ENCODE assay signal across 15 mouse cellular contexts in genomic region chr7:75872697-75873096, GRCm38 (mm10).
"Had no signal": no experiment of that assay in that cellular context is flagged by ENCODE, and none has a peak within 500 bp of the region (broad histone marks: within the 10 kb centered on the region; RNA-seq: fewer than 3 reads in every experiment).

No protein-coding gene starts in this region.

- DNase-seq: kidney, adult 8-10 months; layer of hippocampus, adult 9-11 months; layer of hippocampus, postnatal 36 days; lung, postnatal 14 days; retina, postnatal 1 day; right cerebral cortex, postnatal 4 days; spleen, adult 18-20 months; thymus, postnatal 36 days had no signal

- H3K4me3 ChIP-seq: lung, embryonic 15.5 days; midbrain, embryonic 12.5 days; myocyte had no signal

- H3K4me2 ChIP-seq: lung, embryonic 15.5 days; midbrain, embryonic 12.5 days had no signal

- H3K9ac ChIP-seq: liver, embryonic 14.5 days; lung, embryonic 15.5 days; midbrain, embryonic 12.5 days had no signal

- H3K4me1 ChIP-seq: midbrain, embryonic 12.5 days had no signal

- ATAC-seq: inflammation-experienced regulatory T-cells, adult 6 months; intestine, postnatal 0 days had no signal

- H3K9me3 ChIP-seq: lung, embryonic 15.5 days; midbrain, embryonic 12.5 days had no signal

- H3K27me3 ChIP-seq: lung, embryonic 15.5 days; midbrain, embryonic 12.5 days had no signal

- H3K27ac ChIP-seq: liver, embryonic 14.5 days; lung, embryonic 15.5 days; macrophage; midbrain, embryonic 12.5 days had no signal
